Mouse (Mus musculus): Measurements from ENCODE around the gene Dnmbp. TPM values are rescaled to one million over a fixed set of nuclear protein-coding genes. Genes with fewer than 3 reads are reported as not detected.

The Dnmbp gene
- polyA plus RNA-seq, 1 experiment: 53.4 TPM

DNA sequence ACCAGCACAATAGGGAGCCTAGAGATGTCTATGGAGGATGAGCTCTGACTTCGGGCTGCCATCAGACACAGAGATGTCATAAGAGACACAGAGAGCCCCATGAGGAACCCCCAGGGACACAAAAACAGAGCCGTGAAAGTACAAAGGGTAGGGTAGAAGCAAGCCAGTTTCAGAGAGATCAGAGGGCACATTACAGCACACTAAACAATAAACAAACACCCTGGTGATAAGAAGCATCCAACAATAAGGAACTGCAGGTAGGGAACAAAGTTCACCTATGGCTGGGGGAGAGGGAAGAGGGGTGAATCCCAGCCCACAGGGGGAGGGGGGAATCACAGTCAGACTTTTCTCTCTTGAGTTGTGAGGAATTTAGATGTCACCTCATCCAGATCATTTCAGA, 52.3 kb downstream of the Dnmbp start:
- Histone ChIP-seq H3K27ac (ENCODE audit: insufficient read depth, low read depth, low read length) (peak overlapping the region; percentile 94), H3K36me3 (ENCODE audit: control insufficient read depth, insufficient read depth, low read length) (peaks cover 3% of the 10 kb centered on the region; the same call in 1 of the 2 replicates), H3K4me1 (ENCODE audit: control insufficient read depth, insufficient read depth, insufficient read length, low read length) (peaks cover 18% of the 10 kb centered on the region), H3K27me3 (ENCODE audit: control insufficient read depth, insufficient read depth, low read length) (no peaks in the 10 kb centered on the region), H3K4me3 (ENCODE audit: low read depth, low read length) (peak overlapping the region; percentile 75)
- 25% methylated on average over 2 of the region's 2 CpGs for WGBS
- no peak for TF ChIP-seq POLR2A (IDR thresholded peaks at IDR 0.05; ENCODE audit: low read depth, low read length)
- TF ChIP-seq CTCF (IDR thresholded peaks at IDR 0.05; ENCODE audit: extremely low read depth, insufficient read length, insufficient replicate concordance, low read depth, low read length): no peak

DNA sequence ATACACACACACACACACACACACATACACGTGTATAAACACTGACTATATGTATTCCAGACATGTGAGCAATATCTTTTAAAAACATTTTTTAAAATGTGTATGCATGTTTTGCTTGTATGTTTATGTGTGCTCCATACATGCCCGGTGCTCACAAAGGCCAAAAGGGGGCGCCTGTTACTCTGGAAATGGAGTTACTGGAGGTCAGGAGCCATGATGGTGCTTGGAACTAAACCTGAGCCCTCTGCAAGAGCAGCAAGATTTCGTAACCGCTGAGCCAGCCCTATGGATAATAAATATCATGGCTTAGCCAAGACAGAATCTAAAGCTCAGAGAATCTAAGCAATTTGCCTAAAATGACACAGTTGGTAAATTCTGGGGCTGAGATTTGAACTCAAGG, 52.7 kb downstream of the Dnmbp start:
- Histone ChIP-seq H3K4me1 (ENCODE audit: control insufficient read depth, insufficient read depth, insufficient read length, low read length) (peaks cover 20% of the 10 kb centered on the region), H3K27ac (ENCODE audit: insufficient read depth, low read depth, low read length) (peak overlapping the region; percentile 94), H3K27me3 (ENCODE audit: control insufficient read depth, insufficient read depth, low read length) (no peaks in the 10 kb centered on the region), H3K4me3 (ENCODE audit: low read depth, low read length) (peak overlapping the region; percentile 75), H3K36me3 (ENCODE audit: control insufficient read depth, insufficient read depth, low read length) (peaks cover 3% of the 10 kb centered on the region; the same call in 1 of the 2 replicates)
- TF ChIP-seq CTCF (IDR thresholded peaks at IDR 0.05; ENCODE audit: extremely low read depth, insufficient read length, insufficient replicate concordance, low read depth, low read length): peak; percentile 23; the same call in 1 of the 2 replicates
- TF ChIP-seq POLR2A (IDR thresholded peaks at IDR 0.05; ENCODE audit: low read depth, low read length): no peak
- WGBS: 33% methylated on average over 5 of the region's 5 CpGs

DNA sequence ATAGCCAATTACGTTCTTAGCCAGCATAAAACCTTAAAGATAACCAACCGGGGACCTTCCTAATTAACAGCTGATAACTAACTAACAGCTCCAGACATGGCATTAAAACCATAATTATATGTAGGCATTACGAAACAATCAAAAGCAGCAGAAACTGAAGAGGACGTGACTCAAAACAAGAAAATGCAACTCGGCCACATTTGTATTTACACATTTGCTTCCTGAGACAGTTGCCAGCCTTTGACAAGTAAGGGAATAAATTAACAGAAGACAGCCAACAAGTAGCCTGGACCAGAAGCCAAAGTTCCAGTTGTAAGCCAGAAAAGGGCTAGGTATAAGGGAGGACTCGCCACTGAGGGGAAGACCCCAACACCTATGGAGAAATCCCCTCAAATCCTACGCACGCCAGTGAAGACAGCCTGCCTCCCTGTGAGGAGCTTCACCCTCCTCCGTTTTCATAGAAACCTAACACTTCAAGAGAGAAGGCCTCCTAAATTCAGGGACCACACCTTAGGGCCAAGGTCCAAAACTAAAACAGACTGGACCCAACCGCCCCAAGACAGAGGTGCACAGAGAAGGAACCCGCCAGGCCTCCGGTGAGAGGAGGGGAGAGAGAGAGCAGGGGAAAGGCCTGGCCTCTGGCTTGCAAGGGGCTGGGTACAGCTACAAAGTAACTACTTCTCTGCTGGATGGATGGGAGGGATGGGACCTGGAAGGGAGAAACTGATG, 53.5 kb downstream of the Dnmbp start:
- TF ChIP-seq CTCF (IDR thresholded peaks at IDR 0.05; ENCODE audit: extremely low read depth, insufficient read length, insufficient replicate concordance, low read depth, low read length): no peak
- no peak for TF ChIP-seq POLR2A (IDR thresholded peaks at IDR 0.05; ENCODE audit: low read depth, low read length)
- Histone ChIP-seq H3K4me1 (ENCODE audit: control insufficient read depth, insufficient read depth, insufficient read length, low read length) (peaks cover 21% of the 10 kb centered on the region), H3K4me3 (ENCODE audit: low read depth, low read length) (peak overlapping the region; percentile 75), H3K36me3 (ENCODE audit: control insufficient read depth, insufficient read depth, low read length) (peaks cover 5% of the 10 kb centered on the region; the same call in 1 of the 2 replicates), H3K27me3 (ENCODE audit: control insufficient read depth, insufficient read depth, low read length) (no peaks in the 10 kb centered on the region), H3K27ac (ENCODE audit: insufficient read depth, low read depth, low read length) (peak overlapping the region; percentile 94)
- 14% methylated on average over 12 of the region's 12 CpGs for WGBS

DNA sequence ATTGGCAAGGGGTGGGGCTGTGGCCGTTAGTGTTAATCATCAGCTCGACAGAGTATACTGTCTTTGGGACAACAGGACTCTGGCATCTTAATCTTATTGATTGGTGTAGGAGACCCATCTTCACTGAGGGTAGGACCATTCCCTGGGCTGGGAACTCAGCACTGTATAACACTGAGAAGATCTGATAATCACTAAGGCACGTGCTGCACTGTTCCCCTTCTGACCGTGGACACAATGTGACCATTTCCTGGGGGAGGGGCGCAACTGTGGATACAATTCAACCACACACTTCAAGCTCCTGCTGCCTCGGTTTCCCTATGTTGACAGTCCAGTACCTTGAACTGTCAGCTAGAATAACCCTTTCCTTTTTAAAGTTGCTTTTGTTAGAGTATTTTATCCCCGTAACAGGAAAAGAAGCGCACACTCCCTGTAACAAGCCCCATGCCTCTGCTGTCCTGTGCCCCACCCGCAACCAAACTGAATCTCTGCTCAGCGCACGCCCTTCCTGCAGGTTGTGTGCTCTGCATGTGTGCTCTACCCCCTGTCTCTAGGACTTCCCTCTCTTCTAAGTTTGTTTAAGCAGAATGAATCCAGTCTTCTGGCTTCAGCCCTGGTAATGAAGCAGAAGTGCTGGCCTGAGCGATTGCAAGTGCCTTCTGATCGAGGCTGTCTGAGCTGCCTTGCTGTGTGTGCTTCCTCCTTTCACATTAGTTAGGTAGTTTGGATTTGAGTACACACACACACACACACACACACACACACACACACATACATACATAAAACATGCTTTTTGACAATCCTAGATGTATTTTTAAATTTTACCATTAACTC, 55.1 kb downstream of the Dnmbp start:
- peak overlapping the region; percentile 46 for H3K4me3 ChIP-seq (ENCODE audit: low read depth, low read length)
- WGBS: 18% methylated on average over 13 of the region's 13 CpGs
- H3K27ac ChIP-seq (ENCODE audit: insufficient read depth, low read depth, low read length): peak overlapping the region; percentile 94
- peaks cover 5% of the 10 kb centered on the region; the same call in 1 of the 2 replicates for H3K36me3 ChIP-seq (ENCODE audit: control insufficient read depth, insufficient read depth, low read length)
- H3K27me3 ChIP-seq (ENCODE audit: control insufficient read depth, insufficient read depth, low read length): no peaks in the 10 kb centered on the region
- no peak for TF ChIP-seq CTCF (IDR thresholded peaks at IDR 0.05; ENCODE audit: extremely low read depth, insufficient read length, insufficient replicate concordance, low read depth, low read length)
- no peak for TF ChIP-seq POLR2A (IDR thresholded peaks at IDR 0.05; ENCODE audit: low read depth, low read length)
- H3K4me1 ChIP-seq (ENCODE audit: control insufficient read depth, insufficient read depth, insufficient read length, low read length): peaks cover 28% of the 10 kb centered on the region

DNA sequence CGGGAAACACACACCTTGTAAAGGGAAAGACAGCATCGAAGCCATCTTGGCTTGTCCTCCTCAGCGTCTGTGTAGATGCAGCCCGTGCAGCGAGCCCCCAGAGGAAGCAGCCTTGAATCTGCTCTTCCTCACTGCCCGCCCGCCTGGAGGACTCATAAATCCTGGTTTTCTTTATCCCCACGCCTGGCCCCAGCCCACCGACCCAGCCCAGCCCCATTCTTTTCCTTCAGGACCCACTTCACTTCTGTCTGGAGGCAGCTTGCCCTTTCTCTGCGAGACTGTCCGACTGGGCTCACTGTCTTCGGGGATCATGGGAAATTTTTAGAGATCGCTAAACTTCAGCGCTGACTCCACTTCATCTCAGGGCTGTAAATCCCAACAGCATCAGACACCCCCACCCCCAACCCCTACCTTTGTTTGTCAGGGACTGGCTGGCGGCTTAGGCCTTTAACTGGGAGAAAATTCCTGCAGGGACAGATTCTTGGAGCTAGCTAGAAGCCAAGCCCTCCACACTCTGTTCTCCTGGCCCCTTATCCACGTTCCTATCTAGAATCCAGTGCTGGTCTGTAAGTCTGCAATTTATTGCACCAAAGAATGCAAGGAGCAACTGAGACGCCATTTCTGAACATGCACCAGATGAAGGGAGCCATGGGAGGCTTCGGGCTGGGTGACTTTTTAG, 57.0 kb downstream of the Dnmbp start:
- TF ChIP-seq CTCF (IDR thresholded peaks at IDR 0.05; ENCODE audit: extremely low read depth, insufficient read length, insufficient replicate concordance, low read depth, low read length) (no peak), POLR2A (IDR thresholded peaks at IDR 0.05; ENCODE audit: low read depth, low read length) (no peak)
- Histone ChIP-seq H3K4me3 (ENCODE audit: low read depth, low read length) (no peak overlapping the region), H3K36me3 (ENCODE audit: control insufficient read depth, insufficient read depth, low read length) (peaks cover 5% of the 10 kb centered on the region; the same call in 1 of the 2 replicates), H3K27ac (ENCODE audit: insufficient read depth, low read depth, low read length) (no peak overlapping the region), H3K4me1 (ENCODE audit: control insufficient read depth, insufficient read depth, insufficient read length, low read length) (peaks cover 37% of the 10 kb centered on the region), H3K27me3 (ENCODE audit: control insufficient read depth, insufficient read depth, low read length) (no peaks in the 10 kb centered on the region)
- 51% methylated on average over 18 of the region's 18 CpGs for WGBS

DNA sequence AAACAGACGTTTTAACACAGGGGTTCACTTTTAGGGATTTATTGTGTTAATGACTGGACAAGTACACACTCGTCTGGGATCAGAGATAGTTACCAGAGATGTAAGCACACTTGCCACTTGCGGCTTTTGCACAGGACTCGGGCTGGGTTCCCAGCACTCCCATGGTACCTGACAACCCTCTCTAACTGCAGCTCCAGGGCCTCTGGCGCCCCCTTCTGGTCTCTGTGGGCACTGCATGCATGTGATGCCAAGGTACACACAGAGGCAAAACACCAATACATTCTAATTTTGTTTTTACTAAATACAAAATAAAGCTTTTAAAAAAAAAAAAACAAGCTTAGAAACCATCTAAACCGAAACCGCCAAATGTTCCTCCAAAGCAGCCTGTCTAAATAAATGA, 58.4 kb downstream of the Dnmbp start:
- Histone ChIP-seq H3K27me3 (ENCODE audit: control insufficient read depth, insufficient read depth, low read length) (no peaks in the 10 kb centered on the region), H3K4me1 (ENCODE audit: control insufficient read depth, insufficient read depth, insufficient read length, low read length) (peaks cover 37% of the 10 kb centered on the region), H3K36me3 (ENCODE audit: control insufficient read depth, insufficient read depth, low read length) (peaks cover 5% of the 10 kb centered on the region; the same call in 1 of the 2 replicates), H3K27ac (ENCODE audit: insufficient read depth, low read depth, low read length) (no peak overlapping the region), H3K4me3 (ENCODE audit: low read depth, low read length) (no peak overlapping the region)
- 85% methylated on average over 7 of the region's 7 CpGs for WGBS
- TF ChIP-seq CTCF (IDR thresholded peaks at IDR 0.05; ENCODE audit: extremely low read depth, insufficient read length, insufficient replicate concordance, low read depth, low read length) (peak; percentile 61; the same call in 1 of the 2 replicates), POLR2A (IDR thresholded peaks at IDR 0.05; ENCODE audit: low read depth, low read length) (no peak)

Measured in small intestine, adult 2 months (tissue).